Mouse (Mus musculus) lung, adult 2 months (tissue): Measurements from ENCODE around the gene Pam. TPM values are rescaled to one million over a fixed set of nuclear protein-coding genes. Genes with fewer than 3 reads are reported as not detected.

Experiments
- DNase-seq: peaks from one replicate; pipeline ENCODE4 v3.0.0; 2022
- H3K4me1 ChIP-seq: fragments of 200-500 bp; 2 replicates; pipeline ENCODE4 v1.6.1; 2011; ENCODE audit warnings: low read length; ENCODE audit not compliant: control insufficient read depth, insufficient read depth
- H3K4me3 ChIP-seq: fragments of 200-500 bp; replicated peaks from 2 replicates; pipeline ENCODE3; 2011; ENCODE audit warnings: low read depth, mild to moderate bottlenecking, control low read depth, low read length; ENCODE audit errors: extremely low read depth
- CTCF ChIP-seq: fragments of 200-500 bp; IDR thresholded peaks from 2 replicates; pipeline ENCODE4 v1.5.1; 2011; ENCODE audit warnings: mild to moderate bottlenecking, low read length, control low read depth; ENCODE audit not compliant: insufficient read depth
- POLR2A ChIP-seq: fragments of 200-500 bp; IDR thresholded peaks from 2 replicates; pipeline ENCODE4 v1.6.1; 2011; ENCODE audit warnings: low read depth, mild to moderate bottlenecking, control low read depth, low read length, borderline replicate concordance; ENCODE audit errors: extremely low read depth
- WGBS: fragments of 180-500 bp; shearing (Covaris S2); methylation state at CpG from one replicate; pipeline ENCODE4 v1.1.7; 2018; 5-methylcytosine and 5-hydroxymethylcytosine counted together
- polyA plus RNA-seq: library from polyadenylated mRNA; depleted of rRNA; stranded (reverse); fragments of >200 nt; gene quantifications from 2 replicates; pipeline ENCODE4 v1.2.3, GENCODE M21; 2012

Gene Pam
- polyA plus RNA-seq, 1 experiment = 231 TPM

DNA sequence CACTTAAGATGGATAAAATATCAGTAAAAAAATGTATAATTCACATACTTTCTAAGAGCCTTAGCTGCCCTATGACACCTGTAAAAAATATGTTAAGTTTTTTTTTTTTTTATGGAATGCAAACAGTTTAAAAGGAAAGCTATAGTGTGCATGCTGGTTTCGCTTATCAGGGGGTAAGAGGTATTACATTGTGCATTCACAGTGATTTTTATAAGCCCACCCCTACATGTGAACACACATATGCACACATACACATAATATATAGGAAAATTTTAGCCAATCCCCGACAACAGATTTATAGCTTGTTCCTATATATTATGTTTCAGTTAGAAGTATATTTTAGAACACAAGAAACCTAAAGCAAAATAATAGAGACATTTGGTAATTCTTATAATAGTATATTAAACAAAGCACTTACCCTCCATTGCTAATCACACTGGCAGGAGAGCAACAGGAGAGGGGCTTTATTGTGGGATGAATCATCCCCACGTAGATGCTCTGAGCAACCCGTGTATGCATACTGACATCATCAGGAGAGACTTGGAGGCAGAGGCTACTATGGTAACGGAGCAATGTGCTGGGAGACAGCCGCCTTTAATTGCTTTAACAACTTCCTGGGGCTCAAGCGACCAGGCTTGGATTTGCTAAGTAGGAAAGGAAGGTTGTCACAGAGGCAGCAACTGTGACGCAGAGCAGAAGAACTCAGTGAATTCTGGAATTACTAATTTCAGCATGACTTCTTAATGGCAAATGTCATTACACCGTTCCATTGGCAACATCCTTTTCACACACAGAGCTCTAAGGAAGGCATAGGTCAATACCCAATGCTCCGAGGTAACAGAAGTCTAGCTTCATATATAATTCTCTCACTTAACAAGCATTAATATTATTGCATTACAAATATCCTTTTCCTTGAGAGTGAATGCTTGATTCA, 47.9 kb downstream of the Pam start:
- H3K4me3 ChIP-seq = no peak overlapping the region
- DNase-seq = no peak
- H3K4me1 ChIP-seq = peaks cover 3% of the 10 kb centered on the region; the same call in 1 of the 2 replicates
- TF ChIP-seq CTCF (no peak), POLR2A (no peak)
- 58% methylated on average over 10 of the region's 10 CpGs for WGBS

DNA sequence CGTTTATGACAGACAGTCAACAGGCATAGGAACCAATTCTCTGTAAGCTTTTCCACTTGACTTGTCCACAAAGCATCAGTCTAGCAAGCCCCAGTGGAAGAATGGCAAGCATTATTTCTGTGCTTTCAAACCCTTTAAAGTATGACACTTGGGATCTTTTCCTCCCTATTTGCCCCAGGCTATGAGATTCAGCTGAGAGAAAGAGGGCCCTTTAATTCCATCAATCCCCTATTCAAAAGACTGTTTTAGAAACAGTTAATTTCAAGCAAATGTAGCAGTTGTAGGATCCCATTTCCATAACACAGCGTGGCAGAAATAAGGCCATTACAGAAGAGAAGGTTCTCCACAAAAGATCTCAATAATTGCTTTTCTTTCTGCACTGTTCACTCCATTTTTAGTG, 53.0 kb downstream of the Pam start:
- Histone ChIP-seq H3K4me3 (no peak overlapping the region), H3K4me1 (no peaks in the 10 kb centered on the region)
- 90% methylated on average over 2 of the region's 2 CpGs for WGBS
- TF ChIP-seq POLR2A (no peak), CTCF (no peak)
- DNase-seq = no peak

DNA sequence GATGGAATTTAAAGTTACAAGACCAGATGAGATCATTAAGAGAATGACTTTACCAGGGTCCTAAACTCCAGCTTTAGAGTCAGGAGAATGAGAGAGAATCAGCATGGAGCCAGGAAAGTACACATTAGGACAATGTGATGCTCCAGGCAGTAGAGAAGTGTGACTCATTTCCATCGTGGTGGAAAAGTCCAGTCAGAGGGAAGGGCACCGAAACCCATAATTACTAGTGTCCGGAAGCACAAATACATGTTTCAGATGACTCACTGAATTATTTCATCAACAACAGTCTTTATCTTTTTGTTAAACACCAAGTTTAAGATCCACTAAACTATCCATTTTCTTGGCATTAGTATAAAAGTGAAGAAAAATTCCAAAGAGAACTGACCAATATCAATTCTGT, 57.2 kb downstream of the Pam start:
- DNase-seq = no peak
- Histone ChIP-seq H3K4me3 (no peak overlapping the region), H3K4me1 (no peaks in the 10 kb centered on the region)
- TF ChIP-seq POLR2A (no peak), CTCF (no peak)
- 58% methylated on average over 3 of the region's 3 CpGs for WGBS

DNA sequence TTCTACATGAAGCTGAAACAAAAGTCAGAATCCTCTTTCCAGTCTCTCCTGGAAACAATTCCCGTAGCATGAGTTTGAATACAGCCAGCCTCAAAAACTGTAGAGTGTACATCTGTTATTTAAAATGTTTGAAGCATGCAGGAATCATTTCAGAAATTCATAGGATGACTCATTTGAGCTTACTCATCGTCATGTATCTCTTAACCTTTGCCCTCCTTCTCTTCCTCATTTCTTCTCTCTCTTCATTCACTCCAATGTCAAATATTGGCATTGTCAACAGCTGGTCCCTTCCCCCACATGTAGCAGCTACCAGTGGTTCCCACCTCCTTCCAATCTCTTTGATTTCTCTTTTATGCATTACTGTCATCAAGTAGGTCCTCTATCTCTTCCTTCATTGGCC, 59.7 kb downstream of the Pam start:
- WGBS = 76% methylated on average over 2 of the region's 2 CpGs

DNA sequence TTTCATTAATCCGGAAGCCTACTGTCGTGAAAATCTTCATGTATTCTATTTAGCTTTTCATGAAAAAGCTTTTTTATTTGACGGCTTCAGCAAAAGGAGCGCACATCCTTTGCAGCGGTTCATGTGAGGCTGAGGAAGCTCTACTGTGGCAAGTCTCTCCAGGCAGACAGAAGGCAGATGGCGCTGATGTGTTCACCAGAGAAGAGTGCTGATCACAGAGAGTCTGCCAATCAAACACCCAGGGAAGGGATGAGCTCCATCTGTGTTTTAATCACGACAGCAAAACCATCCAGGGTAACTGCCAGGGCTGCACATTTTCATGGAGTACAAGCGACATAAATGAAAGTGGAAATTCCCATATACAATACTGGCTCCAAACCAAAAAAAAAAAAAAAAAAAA, 63.6 kb downstream of the Pam start:
- no peak for DNase-seq
- no peaks in the 10 kb centered on the region for H3K4me1 ChIP-seq
- no peak for TF ChIP-seq POLR2A
- TF ChIP-seq CTCF = no peak
- H3K4me3 ChIP-seq = no peak overlapping the region
- 90% methylated on average over 8 of the region's 8 CpGs for WGBS

More for the DNA sequence above, 59.7 kb downstream of the Pam start:
- no peak for TF ChIP-seq CTCF
- TF ChIP-seq POLR2A = no peak
- Histone ChIP-seq H3K4me3 (no peak overlapping the region), H3K4me1 (no peaks in the 10 kb centered on the region)
- DNase-seq = no peak

DNA sequence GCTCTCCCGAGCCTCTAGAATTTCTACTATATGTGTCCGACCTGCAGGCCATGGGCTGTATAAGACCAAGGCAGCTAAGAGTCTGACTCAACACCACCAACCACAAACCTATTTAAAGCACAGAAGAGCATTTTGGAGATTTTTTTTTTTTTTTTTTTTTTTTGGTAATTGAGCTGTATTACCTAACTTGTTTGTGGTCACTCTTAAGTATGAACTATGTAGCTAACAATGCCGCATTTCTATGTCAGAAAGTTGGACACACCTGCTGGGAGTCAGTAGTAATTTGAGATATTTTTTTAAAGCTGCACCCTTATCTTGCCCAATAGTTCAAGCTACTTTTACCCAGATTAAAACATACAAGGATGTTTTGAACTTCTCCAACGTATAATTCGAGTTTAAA, 66.4 kb downstream of the Pam start:
- no peak for DNase-seq
- 68% methylated on average over 5 of the region's 5 CpGs for WGBS
- H3K4me1 ChIP-seq = no peaks in the 10 kb centered on the region; the same call in 1 of the 2 replicates
- no peak for TF ChIP-seq CTCF
- no peak for TF ChIP-seq POLR2A
- H3K4me3 ChIP-seq = no peak overlapping the region

DNA sequence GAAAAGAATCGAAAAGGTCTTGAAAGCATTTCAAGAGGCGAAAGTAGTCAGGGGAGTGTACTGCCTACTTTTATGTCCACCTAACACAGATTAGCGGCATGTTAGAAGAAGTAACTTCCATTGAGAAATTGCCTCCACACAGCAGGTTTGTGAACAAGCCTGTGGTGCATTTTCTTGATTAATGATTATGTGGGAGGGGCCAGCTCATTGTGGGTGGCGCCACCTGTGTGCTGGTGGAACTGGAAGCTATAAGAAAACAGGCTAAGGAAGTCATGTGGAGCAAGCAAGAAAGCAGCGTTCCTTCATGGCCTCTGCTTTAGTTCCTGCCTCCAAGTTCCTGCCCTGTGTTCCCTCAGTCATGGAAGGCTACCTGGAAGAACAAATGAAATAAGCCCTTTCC, 67.0 kb downstream of the Pam start:
- Histone ChIP-seq H3K4me3 (no peak overlapping the region), H3K4me1 (no peaks in the 10 kb centered on the region; the same call in 1 of the 2 replicates)
- 86% methylated on average over 5 of the region's 5 CpGs for WGBS
- no peak for DNase-seq
- no peak for TF ChIP-seq CTCF
- no peak for TF ChIP-seq POLR2A

DNA sequence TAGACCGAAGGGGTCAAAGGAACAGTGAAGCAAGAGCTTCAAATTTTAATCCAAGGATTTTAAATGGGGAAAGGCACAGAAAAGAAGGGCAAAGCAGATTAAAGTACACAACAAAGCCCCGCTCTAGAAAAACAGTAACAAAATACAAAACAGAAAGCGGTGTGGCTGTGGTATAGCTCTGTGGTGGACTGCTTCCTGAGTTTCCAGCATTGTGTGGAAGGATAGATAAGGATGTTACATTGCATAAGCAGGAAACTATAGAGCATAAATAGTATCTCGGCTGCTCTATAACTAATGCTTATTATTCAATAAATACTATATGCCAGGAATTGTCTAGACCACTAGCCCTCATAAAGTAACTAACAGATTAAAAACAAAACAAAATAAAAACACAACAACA, 67.5 kb downstream of the Pam start:
- no peak overlapping the region for H3K4me3 ChIP-seq
- DNase-seq = no peak
- no peaks in the 10 kb centered on the region; the same call in 1 of the 2 replicates for H3K4me1 ChIP-seq
- no peak for TF ChIP-seq CTCF
- TF ChIP-seq POLR2A = no peak
- 63% methylated on average over 4 of the region's 4 CpGs for WGBS

DNA sequence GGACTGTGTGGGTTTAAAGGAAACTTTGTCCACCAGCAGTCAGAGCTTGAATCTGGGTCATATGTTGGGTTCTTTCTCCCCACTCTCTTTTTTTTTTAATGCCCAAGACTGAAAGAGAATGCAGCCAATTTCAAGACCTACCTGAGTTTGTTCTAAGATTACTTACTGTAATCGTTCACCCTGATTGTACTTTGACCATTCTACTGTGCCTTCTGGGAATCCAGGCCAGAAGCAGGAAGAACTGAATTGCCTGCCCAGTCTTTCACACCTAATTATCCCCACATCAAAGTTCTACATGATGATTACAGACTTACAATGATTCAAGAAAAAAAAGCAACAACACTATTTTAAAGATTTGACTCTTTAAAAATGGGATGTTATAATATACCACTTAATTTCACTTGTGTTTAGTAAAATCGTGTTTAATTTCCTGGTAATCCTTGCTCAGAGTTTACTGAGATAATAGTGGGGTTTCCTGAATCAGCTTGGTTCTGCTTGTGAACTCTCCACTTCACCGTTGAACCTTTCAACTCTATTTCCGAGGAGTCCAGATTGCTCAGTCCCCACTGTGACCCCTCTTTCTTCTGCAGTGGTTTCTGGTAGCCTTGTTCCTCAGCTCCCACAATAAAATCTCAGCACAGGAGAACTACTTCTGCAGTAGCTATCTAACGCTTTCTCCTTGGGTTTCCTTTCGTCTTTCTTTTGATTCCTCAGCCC, 69.4 kb downstream of the Pam start:
- H3K4me3 ChIP-seq = no peak overlapping the region
- no peak for DNase-seq
- H3K4me1 ChIP-seq = no peaks in the 10 kb centered on the region; the same call in 1 of the 2 replicates
- WGBS = 54% methylated on average over 6 of the region's 6 CpGs
- TF ChIP-seq POLR2A = no peak
- TF ChIP-seq CTCF = no peak
